8 mouse cellular contexts compared by ENCODE assay signal in genomic region chr9:31610212-31610611, GRCm38 (mm10).
DNase-seq lines count a peak whose midpoint lies in the region; ATAC-seq and TF ChIP-seq lines count a peak whose summit lies in the region.
"Had no signal": no experiment of that assay in that cellular context is flagged by ENCODE, and none has a peak within 500 bp of the region (broad histone marks: within the 10 kb centered on the region; RNA-seq: fewer than 3 reads in every experiment).

No protein-coding gene starts in this region.

- peaks cover 12% of the 10 kb centered on the region for H3K4me1 ChIP-seq in E14TG2a.4 (replicated peaks; ENCODE audit: low read depth, low read length)
- H3K4me1 ChIP-seq in intestine, embryonic 15.5 days (replicated peaks) = peaks cover 8% of the 10 kb centered on the region
- H3K4me1 ChIP-seq in forebrain, embryonic 16.5 days (replicated peaks; ENCODE audit: control insufficient read depth, insufficient read depth, low read length) = no peaks in the 10 kb centered on the region

- no peak overlapping the region for H3K9ac ChIP-seq in intestine, embryonic 15.5 days
- H3K9ac ChIP-seq in forebrain, embryonic 16.5 days (replicated peaks; ENCODE audit: low read depth, low read length) = no peak overlapping the region
- H3K9ac ChIP-seq: embryonic facial prominence, embryonic 13.5 days had no signal

- no peak for DNase-seq in layer of hippocampus, adult 2 months (ENCODE audit: low spot score in 2 of 2)
- no peak for DNase-seq in layer of hippocampus, adult 9-11 months
- no peak for DNase-seq in Patski (ENCODE audit: low read depth, low spot score)
- peak; percentile 48 for DNase-seq in lung, postnatal 36 days

- no peak overlapping the region for H3K27ac ChIP-seq in layer of hippocampus, adult 2 months
- no peak overlapping the region for H3K27ac ChIP-seq in intestine, embryonic 15.5 days
- H3K27ac ChIP-seq in forebrain, embryonic 16.5 days (ENCODE audit: low read length) = no peak overlapping the region
- H3K27ac ChIP-seq: embryonic facial prominence, embryonic 13.5 days had no signal

- H3K27me3 ChIP-seq in E14TG2a.4 (ENCODE audit: insufficient read depth, low read length) (peaks cover 18% of the 10 kb centered on the region; the same call in 1 of the 2 replicates), Patski (no peaks in the 10 kb centered on the region)
- H3K27me3 ChIP-seq in intestine, embryonic 15.5 days (replicated peaks) = no peaks in the 10 kb centered on the region; the same call in 1 of the 2 replicates
- no peaks in the 10 kb centered on the region for H3K27me3 ChIP-seq in forebrain, embryonic 16.5 days (replicated peaks; ENCODE audit: control insufficient read depth, insufficient read depth, low read length)
- H3K27me3 ChIP-seq: embryonic facial prominence, embryonic 13.5 days had no signal

- peaks cover 11% of the 10 kb centered on the region for H3K9me3 ChIP-seq in E14TG2a.4 (ENCODE audit: low read length)
- no peaks in the 10 kb centered on the region for H3K9me3 ChIP-seq in intestine, embryonic 15.5 days
- no peaks in the 10 kb centered on the region for H3K9me3 ChIP-seq in forebrain, embryonic 16.5 days (ENCODE audit: control insufficient read depth, low read length)
- H3K9me3 ChIP-seq: embryonic facial prominence, embryonic 13.5 days had no signal

- no peak overlapping the region for H3K4me2 ChIP-seq in intestine, embryonic 15.5 days (replicated peaks)
- no peak overlapping the region for H3K4me2 ChIP-seq in forebrain, embryonic 16.5 days (ENCODE audit: low read length)
- H3K4me2 ChIP-seq: embryonic facial prominence, embryonic 13.5 days had no signal

- ATAC-seq in Patski = no peak
- ATAC-seq in intestine, embryonic 15.5 days = peak; percentile 56
- ATAC-seq in forebrain, embryonic 16.5 days = no peak

- no peaks in the 10 kb centered on the region for H3K36me3 ChIP-seq in E14TG2a.4 (ENCODE audit: insufficient read depth, low read length)
- H3K36me3 ChIP-seq in intestine, embryonic 15.5 days = no peaks in the 10 kb centered on the region
- no peaks in the 10 kb centered on the region for H3K36me3 ChIP-seq in forebrain, embryonic 16.5 days (ENCODE audit: control insufficient read depth, insufficient read depth)
- H3K36me3 ChIP-seq: embryonic facial prominence, embryonic 13.5 days had no signal

- POLR2A ChIA-PET in Patski (lab: Charles Lee) = no interaction called here

- peak; percentile 71 for TF ChIP-seq CTCF in layer of hippocampus, adult 2 months (conservative IDR thresholded peaks at IDR 0.05)
- peak; percentile 44 for TF ChIP-seq CTCF in E14TG2a.4 (conservative IDR thresholded peaks at IDR 0.05; ENCODE audit: low read length)
- peak; percentile 68 for TF ChIP-seq CTCF in Patski (IDR thresholded peaks at IDR 0.05)

- H3K4me3 ChIP-seq in layer of hippocampus, adult 2 months = no peak overlapping the region
- no peak overlapping the region for H3K4me3 ChIP-seq in E14TG2a.4 (replicated peaks; ENCODE audit: low read length)
- H3K4me3 ChIP-seq in intestine, embryonic 15.5 days (replicated peaks) = no peak overlapping the region
- no peak overlapping the region for H3K4me3 ChIP-seq in forebrain, embryonic 16.5 days (replicated peaks; ENCODE audit: low read length)
- H3K4me3 ChIP-seq: embryonic facial prominence, embryonic 13.5 days had no signal

- in situ Hi-C loops in Patski (cut with MboI; ENCODE audit: low pct_unique_long_range_greater_than_20kb) = no loop called here

- WGBS in intestine, embryonic 15.5 days = 75% methylated on average over 1 of the region's 1 CpGs
- WGBS in forebrain, embryonic 16.5 days = 80% methylated on average over 1 of the region's 1 CpGs

- CTCF ChIA-PET in Patski (lab: Charles Lee) = interaction anchor here (0.9 to 1.5 kb wide), 3 partner anchors 11 to 19 kb away, joined by 3 to 6 read pairs (median 3); no protein-coding TSS in a partner anchor
